Mouse (Mus musculus): Measurements from ENCODE around the gene Cltc. TPM values are rescaled to one million over a fixed set of nuclear protein-coding genes. Genes with fewer than 3 reads are reported as not detected.

Gene Cltc
- polyA plus RNA-seq, 1 experiment: 193 TPM

- no peak for DNase-seq (ENCODE audit: low spot score)
These were observed 109.5 kb downstream of the Cltc start for GRCm38 (mm10) chr11:86647706-86648447.

GRCm38 (mm10) chr11:86646885-86647459, 110.4 kb downstream of the Cltc start:
- DNase-seq (ENCODE audit: low spot score): no peak

GRCm38 (mm10) chr11:86646136-86646834, 111.1 kb downstream of the Cltc start:
- no peak for DNase-seq (ENCODE audit: low spot score)

GRCm38 (mm10) chr11:86644553-86644952, 112.8 kb downstream of the Cltc start:
- DNase-seq (ENCODE audit: low spot score): no peak

Other genes starting within 250 kb of the Cltc start
- gene Rps6kb1, start 212.8 kb downstream of the Cltc start, polyA plus RNA-seq (2012; rRNA removed): 17.4 and 17.9 TPM in 2 replicates
- 6.5 and 7.9 TPM in 2 replicates for gene Tubd1, start 212.6 kb downstream of the Cltc start, polyA plus RNA-seq (2012; rRNA removed)
- gene Vmp1, start 73.7 kb downstream of the Cltc start, polyA plus RNA-seq (2012; rRNA removed): 232 and 365 TPM in 2 replicates
- 11.9 and 12.8 TPM in 2 replicates for gene Ptrh2, start 73.6 kb downstream of the Cltc start, polyA plus RNA-seq (2012; rRNA removed)
- gene Dhx40, start 50.2 kb upstream of the Cltc start, polyA plus RNA-seq (2012; rRNA removed): 30.2 and 31.9 TPM in 2 replicates
- 21.6 and 21.8 TPM in 2 replicates for gene Ypel2, start 236.1 kb upstream of the Cltc start, polyA plus RNA-seq (2012; rRNA removed)

All from urinary bladder, adult 2 months (tissue).